Mouse (Mus musculus) cerebellum, adult 2 months (tissue): ENCODE measurements around the gene Nav3.

Experiments used
- CTCF ChIP-seq: fragments of 200-500 bp; IDR thresholded peaks from 2 replicates; pipeline ENCODE4 v1.5.1; 2011; ENCODE audit warnings: low read depth, mild to moderate bottlenecking, control low read depth, low read length, moderate library complexity, borderline replicate concordance; ENCODE audit not compliant: insufficient read depth
- POLR2A ChIP-seq: fragments of 200-500 bp; IDR thresholded peaks from 2 replicates; pipeline ENCODE4 v1.6.1; 2011; ENCODE audit warnings: low read length, control low read depth, borderline replicate concordance; ENCODE audit not compliant: insufficient read depth

DNA sequence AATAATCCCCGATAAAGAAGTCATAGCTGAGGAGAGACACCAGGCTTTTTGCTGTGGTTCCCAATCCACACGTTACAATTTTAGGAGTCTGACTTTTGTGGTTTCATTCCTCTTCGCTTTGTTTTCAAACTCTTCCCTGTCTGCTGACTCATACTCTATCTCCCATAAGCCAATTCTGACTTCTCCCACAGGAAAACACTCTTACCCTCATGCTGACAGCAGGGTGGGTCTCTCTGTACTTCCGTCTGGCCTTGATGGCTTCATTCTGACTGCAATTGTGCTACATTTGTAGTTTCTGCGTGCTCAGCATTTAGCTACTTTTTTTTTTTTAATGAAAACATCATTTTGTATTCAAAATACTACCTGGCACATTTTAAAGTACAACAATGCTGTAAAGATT lies 379.4 kb downstream of the Nav3 start:
- TF ChIP-seq POLR2A, result no peak
- TF ChIP-seq CTCF, result no peak
